Mouse (Mus musculus): ENCODE data around the gene Mrps24. TPM values are rescaled to one million over a fixed set of nuclear protein-coding genes. Genes with fewer than 3 reads are reported as not detected.

The Mrps24 gene
- polyA plus RNA-seq, 1 experiment from 2014 or later = 170 TPM

DNA sequence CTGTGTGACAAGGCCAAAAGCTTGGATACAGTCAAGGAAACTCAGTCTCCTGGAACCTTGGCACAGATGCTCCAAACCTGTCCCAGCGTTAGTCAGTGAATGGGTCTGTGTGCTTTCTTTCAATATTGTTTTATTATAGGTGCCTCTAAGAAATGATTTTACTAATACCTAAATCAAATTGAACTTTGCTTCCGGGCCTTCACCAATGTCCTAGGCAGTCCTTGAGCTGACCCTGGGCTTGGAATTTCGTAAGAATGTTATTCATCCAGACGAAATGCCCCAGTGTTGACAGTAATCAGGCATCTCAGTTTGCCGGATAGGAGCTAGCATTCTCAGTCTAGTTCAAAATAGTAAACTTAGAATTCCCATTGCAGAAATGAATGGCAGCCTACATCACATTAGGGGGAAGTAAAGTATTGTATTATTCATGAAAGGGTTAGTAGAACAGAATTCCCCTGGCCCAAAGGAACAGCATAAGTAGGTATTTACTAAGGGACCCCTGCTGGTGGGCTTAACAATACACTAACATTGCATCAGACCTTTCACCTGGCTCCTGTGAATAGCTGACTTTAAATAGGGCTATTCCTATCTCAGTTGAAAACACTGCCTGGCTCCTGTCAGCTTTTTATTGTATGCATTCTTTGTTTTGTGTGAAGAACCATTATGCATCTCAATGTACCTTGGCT lies 13.1 kb downstream of the Mrps24 start:
- Histone ChIP-seq H3K4me1 (peaks cover 14% of the 10 kb centered on the region), H3K4me3 (no peak overlapping the region), H3K27ac (no peak overlapping the region), H3K9ac (no peak overlapping the region), H3K4me2 (no peak overlapping the region), H3K36me3 (replicated peaks) (peaks cover 9% of the 10 kb centered on the region; the same call in 1 of the 2 replicates), H3K9me3 (no peaks in the 10 kb centered on the region), H3K27me3 (replicated peaks) (no peaks in the 10 kb centered on the region)
- ATAC-seq (replicated peaks) = no peak
- WGBS = 74% methylated on average over 5 of the region's 5 CpGs

GRCm38 (mm10) chr11:5701821-5702220 lies 13.7 kb downstream of the Mrps24 start:
- Histone ChIP-seq H3K27ac (no peak overlapping the region), H3K4me3 (no peak overlapping the region), H3K9me3 (no peaks in the 10 kb centered on the region), H3K27me3 (replicated peaks) (no peaks in the 10 kb centered on the region), H3K4me2 (no peak overlapping the region), H3K4me1 (peaks cover 14% of the 10 kb centered on the region), H3K36me3 (replicated peaks) (peaks cover 9% of the 10 kb centered on the region; the same call in 1 of the 2 replicates), H3K9ac (no peak overlapping the region)
- 88% methylated on average over 1 of the region's 1 CpGs for WGBS
- no peak for ATAC-seq (replicated peaks)

DNA sequence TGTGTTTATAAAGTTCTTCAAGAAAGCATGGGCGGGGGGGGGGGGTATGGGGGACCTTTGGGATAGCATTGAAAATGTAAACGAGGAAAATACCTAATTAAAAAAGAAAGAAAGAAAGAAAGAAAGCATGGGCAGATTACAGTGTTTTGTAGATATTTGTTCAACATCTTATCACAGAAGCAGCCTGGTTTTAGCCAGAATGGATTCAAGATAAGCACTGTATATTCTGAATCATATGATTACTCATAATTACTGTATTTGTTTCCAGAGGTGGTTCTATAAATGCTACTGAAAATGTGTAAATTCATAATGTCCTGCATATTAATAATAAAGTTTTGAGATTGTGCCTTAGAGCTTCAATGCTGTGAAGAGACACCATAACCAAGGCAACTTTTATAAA lies 14.2 kb downstream of the Mrps24 start:
- H3K27ac ChIP-seq = no peak overlapping the region
- peaks cover 9% of the 10 kb centered on the region; the same call in 1 of the 2 replicates for H3K36me3 ChIP-seq (replicated peaks)
- peaks cover 8% of the 10 kb centered on the region for H3K4me1 ChIP-seq
- 74% methylated on average over 2 of the region's 2 CpGs for WGBS
- no peak overlapping the region for H3K9ac ChIP-seq
- no peak overlapping the region for H3K4me3 ChIP-seq
- H3K9me3 ChIP-seq = no peaks in the 10 kb centered on the region
- H3K4me2 ChIP-seq = no peak overlapping the region
- no peak for ATAC-seq (replicated peaks)
- no peaks in the 10 kb centered on the region for H3K27me3 ChIP-seq (replicated peaks)

GRCm38 (mm10) chr11:5700808-5701207 lies 14.7 kb downstream of the Mrps24 start:
- H3K4me1 ChIP-seq = peaks cover 3% of the 10 kb centered on the region
- no peak overlapping the region for H3K4me3 ChIP-seq
- no peak for ATAC-seq (replicated peaks)
- H3K9ac ChIP-seq = no peak overlapping the region
- H3K27me3 ChIP-seq (replicated peaks) = no peaks in the 10 kb centered on the region
- H3K27ac ChIP-seq = no peak overlapping the region
- 90% methylated on average over 7 of the region's 7 CpGs for WGBS
- H3K36me3 ChIP-seq (replicated peaks) = peaks cover 9% of the 10 kb centered on the region; the same call in 1 of the 2 replicates
- H3K9me3 ChIP-seq = no peaks in the 10 kb centered on the region
- no peak overlapping the region for H3K4me2 ChIP-seq

DNA sequence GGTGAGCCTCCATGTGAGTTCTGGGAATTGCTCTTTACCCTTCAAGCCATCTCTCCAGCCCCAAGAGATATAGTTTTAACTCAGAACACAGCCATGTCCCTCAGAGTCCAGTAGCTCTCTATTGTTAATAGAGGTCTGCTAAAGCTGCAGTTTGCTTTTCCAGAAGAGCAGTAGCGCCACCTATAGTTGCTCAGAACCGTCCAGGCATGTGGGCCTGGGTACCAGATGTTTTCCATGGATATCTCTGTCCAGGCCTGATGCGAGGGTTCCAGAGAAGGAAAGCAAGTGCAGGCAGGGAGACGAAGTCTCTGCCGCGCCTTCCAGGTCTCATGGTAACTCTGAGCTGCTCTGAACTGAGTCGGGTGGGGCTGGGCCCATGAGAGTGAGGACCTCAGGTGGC lies 23.7 kb downstream of the Mrps24 start:
- no peaks in the 10 kb centered on the region for H3K27me3 ChIP-seq (replicated peaks)
- WGBS = 43% methylated on average over 7 of the region's 7 CpGs
- no peak overlapping the region for H3K27ac ChIP-seq
- no peak overlapping the region for H3K4me2 ChIP-seq
- no peak overlapping the region for H3K4me3 ChIP-seq
- no peak for ATAC-seq (replicated peaks)
- H3K4me1 ChIP-seq = no peaks in the 10 kb centered on the region
- 0 out of 2 replicates have a peak, but pooled peaks cover 5% of the 10 kb centered on the region for H3K9me3 ChIP-seq
- no peaks in the 10 kb centered on the region for H3K36me3 ChIP-seq (replicated peaks)
- no peak overlapping the region for H3K9ac ChIP-seq

GRCm38 (mm10) chr11:5684283-5684682 lies 31.2 kb downstream of the Mrps24 start:
- Histone ChIP-seq H3K9me3 (no peaks in the 10 kb centered on the region), H3K36me3 (replicated peaks) (no peaks in the 10 kb centered on the region), H3K9ac (no peak overlapping the region), H3K4me2 (no peak overlapping the region), H3K4me3 (no peak overlapping the region), H3K4me1 (no peaks in the 10 kb centered on the region), H3K27ac (no peak overlapping the region), H3K27me3 (replicated peaks) (no peaks in the 10 kb centered on the region)
- no peak for ATAC-seq (replicated peaks)
- 33% methylated on average over 7 of the region's 7 CpGs for WGBS

- 78% methylated on average over 6 of the region's 6 CpGs for WGBS
- ATAC-seq (replicated peaks) = no peak
- no peak overlapping the region for H3K27ac ChIP-seq
- H3K4me2 ChIP-seq = no peak overlapping the region
- no peak overlapping the region for H3K4me3 ChIP-seq
- no peaks in the 10 kb centered on the region for H3K4me1 ChIP-seq
- H3K9ac ChIP-seq = no peak overlapping the region
- no peaks in the 10 kb centered on the region for H3K27me3 ChIP-seq (replicated peaks)
- no peaks in the 10 kb centered on the region for H3K36me3 ChIP-seq (replicated peaks)
- H3K9me3 ChIP-seq = no peaks in the 10 kb centered on the region
Observed at GRCm38 (mm10) chr11:5682541-5682940, 32.9 kb downstream of the Mrps24 start.

Other genes with a start within 250 kb of the Mrps24 start
- gene Xbp1, start 195.0 kb downstream of the Mrps24 start, polyA plus RNA-seq (2015; fragmentation: Nextera tagmentation; extraction: Ambion mirVana) = 152 and 159 TPM in 2 replicates
- gene Ccdc117, start 173.5 kb downstream of the Mrps24 start, polyA plus RNA-seq (2015; fragmentation: Nextera tagmentation; extraction: Ambion mirVana) = 12.1 and 13.6 TPM in 2 replicates
- 0.12 and 0.13 TPM in 2 replicates for gene Ankrd36, start 146.0 kb downstream of the Mrps24 start, polyA plus RNA-seq (2015; fragmentation: Nextera tagmentation; extraction: Ambion mirVana)
- gene Urgcp, start 46.7 kb upstream of the Mrps24 start, polyA plus RNA-seq (2015; fragmentation: Nextera tagmentation; extraction: Ambion mirVana) = 36.9 and 37.6 TPM in 2 replicates
- 151 and 154 TPM in 2 replicates for gene Dbnl, start 72.8 kb upstream of the Mrps24 start, polyA plus RNA-seq (2015; fragmentation: Nextera tagmentation; extraction: Ambion mirVana)
- 2.4 and 3.4 TPM in 2 replicates for gene Pgam2, start 88.1 kb upstream of the Mrps24 start, polyA plus RNA-seq (2015; fragmentation: Nextera tagmentation; extraction: Ambion mirVana)
- 8.4 and 8.8 TPM in 2 replicates for gene Polm, start 122.3 kb upstream of the Mrps24 start, polyA plus RNA-seq (2015; fragmentation: Nextera tagmentation; extraction: Ambion mirVana)
- 21.9 and 27.7 TPM in 2 replicates for gene Aebp1, start 146.3 kb upstream of the Mrps24 start, polyA plus RNA-seq (2015; fragmentation: Nextera tagmentation; extraction: Ambion mirVana)
- 51.0 and 59.6 TPM in 2 replicates for gene Pold2, start 162.6 kb upstream of the Mrps24 start, polyA plus RNA-seq (2015; fragmentation: Nextera tagmentation; extraction: Ambion mirVana)
- 1.6 TPM in 1 of 2 replicates, not detected in the other for gene Myl7, start 183.1 kb upstream of the Mrps24 start, polyA plus RNA-seq (2015; fragmentation: Nextera tagmentation; extraction: Ambion mirVana)
- 10.0 and 11.2 TPM in 2 replicates for gene Gck, start 234.4 kb upstream of the Mrps24 start, polyA plus RNA-seq (2015; fragmentation: Nextera tagmentation; extraction: Ambion mirVana)
- 96.8 and 104 TPM in 2 replicates for gene Ykt6, start 240.0 kb upstream of the Mrps24 start, polyA plus RNA-seq (2015; fragmentation: Nextera tagmentation; extraction: Ambion mirVana)

Data from midbrain, embryonic 15.5 days (tissue).